Mouse (Mus musculus) urinary bladder, adult 18-20 months (tissue): Measurements from ENCODE around the gene Sowahd.

ENCODE experiments used
- DNase-seq, 2 experiments: peaks; one replicate each; pipeline ENCODE4 v3.0.0; 2022; ENCODE audit warnings: low spot score in 2 of 2, mixed read lengths in 2 of 2

Gene Sowahd

GRCm38 (mm10) chrX:37091457-37091856, 42.8 kb downstream of the Sowahd start:
- DNase-seq, result no peak

GRCm38 (mm10) chrX:37095106-37095768, 46.6 kb downstream of the Sowahd start:
- no peak for DNase-seq

GRCm38 (mm10) chrX:37098681-37099080, 50.0 kb downstream of the Sowahd start:
- DNase-seq, result no peak
